Comparison of ENCODE assay signal across 8 mouse cellular contexts in genomic region chr9:122018782-122019395, GRCm38 (mm10). TPM values are rescaled to one million over a fixed set of nuclear protein-coding genes. Genes with fewer than 3 reads are reported as not detected.
DNase-seq lines count a peak whose midpoint lies in the region; ATAC-seq lines count a peak whose summit lies in the region.

No protein-coding gene starts in this region.

- H3K27ac ChIP-seq in hindbrain, embryonic 15.5 days (replicated peaks), result peak overlapping the region; percentile 47
- H3K27ac ChIP-seq in limb, embryonic 12.5 days, result no peak overlapping the region
- no peak overlapping the region for H3K27ac ChIP-seq in neural tube, embryonic 11.5 days (ENCODE audit: low read depth, low read length)

- no peaks in the 10 kb centered on the region for H3K27me3 ChIP-seq in hindbrain, embryonic 15.5 days
- no peaks in the 10 kb centered on the region for H3K27me3 ChIP-seq in limb, embryonic 12.5 days
- no peaks in the 10 kb centered on the region for H3K27me3 ChIP-seq in neural tube, embryonic 11.5 days (ENCODE audit: control insufficient read depth, insufficient read depth, low read length)

- peak; percentile 86 for ATAC-seq in hindbrain, embryonic 15.5 days (ENCODE audit: low FRiP score, low read depth)
- ATAC-seq in limb, embryonic 12.5 days (ENCODE audit: insufficient number of reproducible peaks, insufficient read depth, low FRiP score, low TSS enrichment, low read depth), result 0 out of 2 replicates have a peak, but pooled peaks have one; percentile 31
- no peak for ATAC-seq in neural tube, embryonic 11.5 days (ENCODE audit: insufficient read depth, low FRiP score, low TSS enrichment)
- ATAC-seq in megakaryocyte-erythroid progenitor cell, adult 5-6 weeks (replicated peaks; ENCODE audit: low FRiP score, low TSS enrichment, poor library complexity, severe bottlenecking), result no peak

- no peak overlapping the region for H3K9ac ChIP-seq in hindbrain, embryonic 15.5 days
- no peak overlapping the region; the same call in 1 of the 2 replicates for H3K9ac ChIP-seq in limb, embryonic 12.5 days (replicated peaks)
- H3K9ac ChIP-seq in neural tube, embryonic 11.5 days (ENCODE audit: low read length), result no peak overlapping the region

- 10% methylated on average over 8 of the region's 8 CpGs for WGBS in hindbrain, embryonic 15.5 days
- WGBS in limb, embryonic 12.5 days, result 22% methylated on average over 8 of the region's 8 CpGs
- 27% methylated on average over 8 of the region's 8 CpGs for WGBS in neural tube, embryonic 11.5 days

- peak overlapping the region; percentile 29 for H3K4me2 ChIP-seq in hindbrain, embryonic 15.5 days
- 0 out of 2 replicates have a peak overlapping the region, but pooled peaks have one; percentile 8 for H3K4me2 ChIP-seq in limb, embryonic 12.5 days
- H3K4me2 ChIP-seq in neural tube, embryonic 11.5 days (ENCODE audit: low read depth), result no peak overlapping the region

- DNase-seq in testis, postnatal 10 days (ENCODE audit: low spot score), result peak; percentile 75
- no peak for DNase-seq in testis, postnatal 14 days (ENCODE audit: low spot score)
- DNase-seq in cerebellum, adult 9-11 months, result peak; percentile 80
- peak; percentile 62 to 81 for DNase-seq in frontal cortex, adult 2 months (ENCODE audit: extremely low spot score in 1 of 2, low spot score in 1 of 2)
- DNase-seq in neural tube, embryonic 11.5 days (ENCODE audit: low spot score), result peak; percentile 33

- no peak overlapping the region for H3K4me3 ChIP-seq in hindbrain, embryonic 15.5 days
- H3K4me3 ChIP-seq in limb, embryonic 12.5 days (replicated peaks), result no peak overlapping the region
- no peak overlapping the region for H3K4me3 ChIP-seq in neural tube, embryonic 11.5 days (ENCODE audit: low read depth, low read length)

- no peaks in the 10 kb centered on the region for H3K9me3 ChIP-seq in hindbrain, embryonic 15.5 days
- H3K9me3 ChIP-seq in limb, embryonic 12.5 days, result no peaks in the 10 kb centered on the region
- no peaks in the 10 kb centered on the region for H3K9me3 ChIP-seq in neural tube, embryonic 11.5 days (ENCODE audit: control insufficient read depth, low read length)

- peaks cover 9% of the 10 kb centered on the region for H3K4me1 ChIP-seq in hindbrain, embryonic 15.5 days (replicated peaks)
- H3K4me1 ChIP-seq in limb, embryonic 12.5 days (replicated peaks), result peaks cover 7% of the 10 kb centered on the region
- H3K4me1 ChIP-seq in neural tube, embryonic 11.5 days (ENCODE audit: control insufficient read depth, insufficient read depth, low read length), result no peaks in the 10 kb centered on the region

- H3K36me3 ChIP-seq in hindbrain, embryonic 15.5 days, result no peaks in the 10 kb centered on the region
- no peaks in the 10 kb centered on the region for H3K36me3 ChIP-seq in limb, embryonic 12.5 days
- H3K36me3 ChIP-seq in neural tube, embryonic 11.5 days (ENCODE audit: control insufficient read depth, insufficient read depth, low read length), result no peaks in the 10 kb centered on the region

RNA-seq across cellular contexts. Expression of gene Pomgnt2, which starts 22.0 kb away (rescaled TPM):
- 27.7 and 32.3 TPM in 2 replicates for polyA plus RNA-seq in frontal cortex, adult 2 months (2012; rRNA removed)
- 36.1 and 36.2 TPM in 2 replicates for polyA plus RNA-seq in hindbrain, embryonic 15.5 days (2015; fragmentation: Nextera tagmentation; extraction: Ambion mirVana)
- 10.4 and 11.2 TPM in 2 replicates for polyA plus RNA-seq in limb, embryonic 12.5 days (2016; fragmentation: Nextera tagmentation; extraction: Ambion mirVana)
- 12.2 and 13.3 TPM in 2 replicates for polyA plus RNA-seq in neural tube, embryonic 11.5 days (2014; fragmentation: Nextera tagmentation; extraction: Ambion mirVana)
- total RNA-seq in megakaryocyte-erythroid progenitor cell, adult 5-6 weeks (2014; fragmentation: Nextera tagmentation), result 2.2 and 2.6 TPM in 2 replicates
- total RNA-seq in megakaryocyte-erythroid progenitor cell, adult 5-6 weeks (2017), result 3.8 and 4.3 TPM in 2 replicates

Comparison
In these comparisons a context has a peak if more than half of its experiments do, and no peak if none do; other contexts are left out.
1. ATAC-seq: peak in hindbrain, embryonic 15.5 days (single experiment) and limb, embryonic 12.5 days (single experiment); none in neural tube, embryonic 11.5 days (single experiment) and megakaryocyte-erythroid progenitor cell, adult 5-6 weeks (single experiment).